Mouse (Mus musculus) embryo, embryonic 11 days (tissue): ENCODE measurements around the gene Il9r.

Source experiments
- DNase-seq: peaks from one replicate; pipeline ENCODE4 v3.0.0-alpha.2; 2015

Gene Il9r

DNA sequence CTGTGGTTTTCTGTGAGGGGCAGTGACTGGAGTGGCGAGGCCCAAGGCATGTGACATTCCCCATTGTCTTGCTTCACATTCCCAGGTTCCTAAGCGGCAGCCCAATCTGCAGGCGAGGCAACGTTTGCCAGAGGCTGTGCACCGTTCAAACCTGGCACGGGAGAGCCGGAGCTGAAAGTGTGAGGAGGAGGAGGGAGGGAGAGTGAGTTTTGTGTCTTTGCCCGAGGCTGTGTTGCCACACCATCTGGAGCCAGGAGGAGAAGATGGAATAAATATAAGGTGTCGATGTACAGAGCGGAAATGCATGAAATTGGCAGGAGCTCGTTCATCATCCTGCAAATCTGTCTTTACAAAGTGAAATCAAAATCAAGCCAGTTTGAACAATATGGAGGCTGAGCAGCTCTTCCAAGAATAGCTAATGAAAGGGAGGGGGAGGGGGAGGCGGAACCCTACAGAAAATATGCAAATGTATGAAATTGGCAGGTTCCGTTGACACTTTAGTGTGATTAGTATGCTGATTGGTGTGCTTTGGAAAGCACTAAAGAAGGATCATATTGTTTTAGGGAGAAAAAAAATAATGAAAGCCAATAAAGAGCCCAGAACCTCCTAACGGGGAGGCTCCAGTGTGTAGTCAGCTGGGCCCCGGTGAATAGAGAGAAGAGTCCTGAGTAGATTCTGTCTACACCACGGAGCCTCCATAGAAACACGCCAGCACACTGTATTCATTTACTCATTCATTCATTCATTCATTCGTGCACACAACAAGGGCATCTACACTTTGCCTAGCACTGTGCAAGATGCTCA is 42.1 kb downstream of the Il9r start:
- peak; percentile 46 for DNase-seq

- no peak for DNase-seq
Measured at GRCm38 (mm10) chr11:32156854-32157630, 43.0 kb downstream of the Il9r start.

DNA sequence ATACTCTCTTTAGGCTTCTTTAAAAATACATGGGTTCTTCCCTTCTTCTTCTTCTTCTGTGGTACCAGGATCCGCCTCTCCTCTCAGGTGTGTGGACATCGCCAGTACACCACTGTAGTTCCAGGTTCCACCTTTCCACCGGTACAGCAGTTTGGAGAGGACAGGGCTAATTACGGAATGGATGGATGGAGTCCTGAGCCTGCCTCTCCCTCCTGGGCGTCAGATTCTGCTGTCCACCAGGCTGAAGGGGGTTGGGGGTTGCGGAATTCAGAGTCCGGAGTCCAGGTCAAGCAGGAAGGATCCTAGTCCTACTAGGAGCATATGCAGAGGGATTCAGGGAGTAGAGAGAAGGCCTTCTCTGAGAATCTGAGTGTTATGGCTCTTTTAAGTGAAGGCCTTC is 46.9 kb downstream of the Il9r start:
- no peak for DNase-seq

DNA sequence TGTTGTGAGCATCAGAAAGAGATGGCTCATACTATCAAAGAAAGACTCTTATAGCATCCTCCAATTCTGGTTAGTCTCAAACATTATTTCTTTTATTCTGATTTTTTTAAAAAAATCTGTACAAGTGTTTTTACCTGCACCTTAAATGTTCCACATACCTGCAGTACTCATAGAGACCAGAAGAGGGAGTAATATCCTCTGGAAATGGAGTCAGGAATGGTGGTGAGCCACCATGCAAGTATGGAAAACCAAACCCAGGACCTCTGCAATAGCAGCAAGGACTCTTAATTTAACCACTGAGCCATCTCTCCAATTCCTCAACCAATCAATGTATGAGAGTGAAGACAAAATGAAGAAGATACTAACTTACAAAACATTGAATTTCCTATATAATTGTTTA is 47.3 kb downstream of the Il9r start:
- DNase-seq, result no peak

- DNase-seq, result no peak
Measured at GRCm38 (mm10) chr11:32151243-32151642, 48.8 kb downstream of the Il9r start.

DNA sequence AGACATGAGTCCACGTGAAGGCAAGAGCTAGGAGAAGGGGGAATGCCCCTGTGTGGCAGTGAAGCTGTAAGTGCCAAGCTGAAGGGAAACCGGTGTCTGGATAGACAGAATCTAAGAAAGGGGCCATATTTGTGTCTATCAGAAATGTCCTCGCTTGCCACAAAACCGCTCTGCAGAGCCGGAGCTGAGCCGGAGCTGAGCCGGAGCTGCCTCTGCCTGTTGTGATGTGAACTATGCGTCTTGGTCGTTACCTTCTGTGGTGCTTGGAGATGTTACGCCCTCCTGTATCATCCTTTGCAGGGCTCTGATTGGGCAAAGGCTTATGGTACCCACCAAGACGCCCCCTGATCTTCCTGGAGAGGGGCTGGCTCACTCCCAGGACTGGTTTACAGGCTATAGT is 50.5 kb downstream of the Il9r start:
- no peak for DNase-seq

DNA sequence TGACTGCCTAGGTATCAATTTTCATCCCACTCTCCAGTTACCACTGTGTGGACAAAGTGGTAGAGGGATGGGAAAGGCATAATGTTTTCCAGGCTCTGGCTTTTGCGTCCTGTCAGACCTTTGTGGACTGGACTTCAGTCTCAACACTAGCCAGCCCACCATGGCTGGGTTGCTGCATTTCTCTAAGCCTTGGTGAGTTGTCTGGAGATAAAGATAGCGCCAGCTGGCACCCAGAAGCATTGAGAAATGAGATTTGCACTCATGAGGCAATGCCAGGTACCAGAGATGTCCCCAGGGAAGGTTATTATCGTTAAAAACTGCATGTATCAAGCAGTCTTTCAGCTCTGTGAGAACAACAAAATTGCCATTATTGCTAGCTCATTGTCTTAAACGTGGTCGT is 57.3 kb downstream of the Il9r start:
- no peak for DNase-seq

- DNase-seq, result peak; percentile 43
Measured at GRCm38 (mm10) chr11:32141627-32142586, 58.2 kb downstream of the Il9r start.

- DNase-seq, result peak; percentile 72
Measured at GRCm38 (mm10) chr11:32141034-32141433, 59.0 kb downstream of the Il9r start.

GRCm38 (mm10) chr11:32139528-32139961 is 60.5 kb downstream of the Il9r start:
- no peak for DNase-seq

GRCm38 (mm10) chr11:32138614-32138964 is 61.5 kb downstream of the Il9r start:
- DNase-seq, result peak; percentile 19

DNA sequence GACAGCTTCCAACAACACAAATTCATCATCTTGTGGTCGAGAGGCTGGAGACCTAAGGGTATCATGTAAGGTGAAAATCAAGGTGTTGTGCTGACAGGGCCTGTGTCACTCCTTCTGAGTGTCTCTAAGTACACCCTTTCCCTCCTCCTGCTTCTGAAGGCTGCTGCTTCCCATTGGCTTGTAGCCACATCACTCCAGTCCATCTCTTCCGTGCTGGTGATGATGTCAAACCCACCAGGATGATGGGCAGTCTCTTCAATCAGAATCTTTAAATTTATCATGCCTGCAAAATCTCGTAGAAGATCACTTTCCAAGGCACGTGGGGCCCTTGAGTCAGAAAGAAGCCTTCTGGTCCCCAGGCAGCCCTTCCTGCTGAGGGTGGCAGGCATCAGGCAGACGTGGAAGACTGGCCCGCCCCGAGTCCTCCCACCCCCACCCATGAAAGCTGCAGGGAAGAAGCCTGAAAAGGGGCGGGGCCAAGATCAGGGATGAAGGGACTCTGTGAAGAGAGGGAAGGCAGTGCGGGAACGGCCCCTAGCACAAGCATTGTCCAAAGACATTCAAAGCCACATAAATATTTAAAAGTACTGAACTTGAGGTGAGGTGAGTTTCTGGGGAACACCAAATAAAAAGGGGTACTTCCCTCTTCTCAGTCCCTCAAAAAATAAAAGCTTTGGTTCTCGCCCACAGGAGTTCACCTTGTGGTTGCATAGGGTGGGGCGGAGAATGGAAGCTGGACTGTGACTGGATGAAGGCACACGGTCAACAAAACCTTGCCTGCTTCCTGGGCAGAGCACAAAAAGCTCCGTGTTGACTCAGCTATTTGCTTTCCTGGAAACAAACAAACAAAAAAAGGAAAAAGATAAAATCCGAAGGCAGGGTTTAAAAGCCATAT is 62.1 kb downstream of the Il9r start:
- peak; percentile 49 for DNase-seq
